Mouse (Mus musculus): ENCODE measurements at regions not wholly inside any gene's neighbourhood (a gene's known extent, or its start where the extent isn't known, plus 50 kb on each side); places are given as distances from the start of the nearest gene placed in this dataset.

- DNase-seq (ENCODE audit: low spot score) (no peak), ATAC-seq (replicated peaks; ENCODE audit: low FRiP score, low read depth) (no peak)
- no peak overlapping the region for H3K4me3 ChIP-seq (replicated peaks; ENCODE audit: low read depth, low read length)
- no peaks in the 10 kb centered on the region for H3K27me3 ChIP-seq (ENCODE audit: insufficient read depth, low read length)
- no peaks in the 10 kb centered on the region for H3K36me3 ChIP-seq (ENCODE audit: insufficient read depth, low read length)
- H3K9ac ChIP-seq (ENCODE audit: low read depth, low read length): no peak overlapping the region
- H3K4me2 ChIP-seq (ENCODE audit: low read length): no peak overlapping the region
- H3K9me3 ChIP-seq (replicated peaks; ENCODE audit: low read length): no peaks in the 10 kb centered on the region
- 50% methylated on average over 2 of the region's 2 CpGs for WGBS
- H3K27ac ChIP-seq: no peak overlapping the region
- TF ChIP-seq CTCF (IDR thresholded peaks at IDR 0.05; ENCODE audit: low read depth): peak; percentile 14; the same call in 1 of the 2 replicates
- H3K4me1 ChIP-seq (replicated peaks; ENCODE audit: insufficient read depth, low read length): no peaks in the 10 kb centered on the region
Measured at GRCm38 (mm10) chr10:38886441-38886840, 64.9 kb upstream of the Rfpl4b start.

- Histone ChIP-seq H3K4me1 (replicated peaks; ENCODE audit: insufficient read depth, low read length) (no peaks in the 10 kb centered on the region), H3K36me3 (ENCODE audit: insufficient read depth, low read length) (no peaks in the 10 kb centered on the region), H3K4me3 (replicated peaks; ENCODE audit: low read depth, low read length) (no peak overlapping the region), H3K9ac (ENCODE audit: low read depth, low read length) (no peak overlapping the region), H3K27ac (no peak overlapping the region), H3K27me3 (ENCODE audit: insufficient read depth, low read length) (no peaks in the 10 kb centered on the region), H3K9me3 (replicated peaks; ENCODE audit: low read length) (no peaks in the 10 kb centered on the region), H3K4me2 (ENCODE audit: low read length) (no peak overlapping the region)
- TF ChIP-seq CTCF (IDR thresholded peaks at IDR 0.05; ENCODE audit: low read depth): no peak
- ATAC-seq (replicated peaks; ENCODE audit: low FRiP score, low read depth): no peak
- no peak for DNase-seq (ENCODE audit: low spot score)
- 77% methylated on average over 9 of the region's 9 CpGs for WGBS
Measured at GRCm38 (mm10) chr10:38887896-38888295, 66.3 kb upstream of the Rfpl4b start.

- DNase-seq (ENCODE audit: low spot score): no peak
- no peak overlapping the region for H3K4me2 ChIP-seq (ENCODE audit: low read length)
- no peaks in the 10 kb centered on the region for H3K4me1 ChIP-seq (replicated peaks; ENCODE audit: insufficient read depth, low read length)
- no peaks in the 10 kb centered on the region for H3K9me3 ChIP-seq (replicated peaks; ENCODE audit: low read length)
- H3K27me3 ChIP-seq (ENCODE audit: insufficient read depth, low read length): no peaks in the 10 kb centered on the region
- no peaks in the 10 kb centered on the region for H3K36me3 ChIP-seq (ENCODE audit: insufficient read depth, low read length)
- no peak for TF ChIP-seq CTCF (IDR thresholded peaks at IDR 0.05; ENCODE audit: low read depth)
- WGBS: 50% methylated on average over 1 of the region's 1 CpGs
- ATAC-seq (replicated peaks; ENCODE audit: low FRiP score, low read depth): no peak
- no peak overlapping the region for H3K27ac ChIP-seq
- no peak overlapping the region for H3K9ac ChIP-seq (ENCODE audit: low read depth, low read length)
- H3K4me3 ChIP-seq (replicated peaks; ENCODE audit: low read depth, low read length): no peak overlapping the region
Measured at GRCm38 (mm10) chr10:38894706-38895105, 70.6 kb upstream of the Lama4 start.

GRCm38 (mm10) chr10:38895656-38896055 lies 69.7 kb upstream of the Lama4 start:
- TF ChIP-seq CTCF (IDR thresholded peaks at IDR 0.05; ENCODE audit: low read depth): no peak
- Histone ChIP-seq H3K9me3 (replicated peaks; ENCODE audit: low read length) (no peaks in the 10 kb centered on the region), H3K4me3 (replicated peaks; ENCODE audit: low read depth, low read length) (no peak overlapping the region), H3K27me3 (ENCODE audit: insufficient read depth, low read length) (no peaks in the 10 kb centered on the region), H3K4me2 (ENCODE audit: low read length) (no peak overlapping the region), H3K4me1 (replicated peaks; ENCODE audit: insufficient read depth, low read length) (no peaks in the 10 kb centered on the region), H3K27ac (no peak overlapping the region), H3K9ac (ENCODE audit: low read depth, low read length) (no peak overlapping the region), H3K36me3 (ENCODE audit: insufficient read depth, low read length) (no peaks in the 10 kb centered on the region)
- 76% methylated on average over 3 of the region's 3 CpGs for WGBS
- no peak for ATAC-seq (replicated peaks; ENCODE audit: low FRiP score, low read depth)
- no peak for DNase-seq (ENCODE audit: low spot score)

- Histone ChIP-seq H3K27me3 (ENCODE audit: insufficient read depth, low read length) (no peaks in the 10 kb centered on the region), H3K9me3 (replicated peaks; ENCODE audit: low read length) (no peaks in the 10 kb centered on the region), H3K36me3 (ENCODE audit: insufficient read depth, low read length) (no peaks in the 10 kb centered on the region), H3K27ac (no peak overlapping the region), H3K4me3 (replicated peaks; ENCODE audit: low read depth, low read length) (no peak overlapping the region), H3K4me2 (ENCODE audit: low read length) (no peak overlapping the region), H3K4me1 (replicated peaks; ENCODE audit: insufficient read depth, low read length) (no peaks in the 10 kb centered on the region), H3K9ac (ENCODE audit: low read depth, low read length) (no peak overlapping the region)
- no peak for DNase-seq (ENCODE audit: low spot score)
- TF ChIP-seq CTCF (IDR thresholded peaks at IDR 0.05; ENCODE audit: low read depth): no peak
- WGBS: 58% methylated on average over 5 of the region's 5 CpGs
- ATAC-seq (replicated peaks; ENCODE audit: low FRiP score, low read depth): no peak
Measured at GRCm38 (mm10) chr10:38897573-38897972, 67.7 kb upstream of the Lama4 start.

- Histone ChIP-seq H3K4me3 (replicated peaks; ENCODE audit: low read depth, low read length) (no peak overlapping the region), H3K27me3 (ENCODE audit: insufficient read depth, low read length) (no peaks in the 10 kb centered on the region), H3K4me2 (ENCODE audit: low read length) (no peak overlapping the region), H3K27ac (no peak overlapping the region), H3K9me3 (replicated peaks; ENCODE audit: low read length) (no peaks in the 10 kb centered on the region), H3K36me3 (ENCODE audit: insufficient read depth, low read length) (no peaks in the 10 kb centered on the region), H3K4me1 (replicated peaks; ENCODE audit: insufficient read depth, low read length) (no peaks in the 10 kb centered on the region), H3K9ac (ENCODE audit: low read depth, low read length) (no peak overlapping the region)
- no peak for TF ChIP-seq CTCF (IDR thresholded peaks at IDR 0.05; ENCODE audit: low read depth)
- 53% methylated on average over 3 of the region's 3 CpGs for WGBS
- no peak for DNase-seq (ENCODE audit: low spot score)
- ATAC-seq (replicated peaks; ENCODE audit: low FRiP score, low read depth): no peak
Measured at GRCm38 (mm10) chr10:38906121-38906520, 59.2 kb upstream of the Lama4 start.

GRCm38 (mm10) chr10:38907835-38908234 lies 57.5 kb upstream of the Lama4 start:
- WGBS: 57% methylated on average over 2 of the region's 2 CpGs
- H3K27ac ChIP-seq: peak overlapping the region; percentile 75
- H3K27me3 ChIP-seq (ENCODE audit: insufficient read depth, low read length): no peaks in the 10 kb centered on the region
- TF ChIP-seq CTCF (IDR thresholded peaks at IDR 0.05; ENCODE audit: low read depth): no peak
- no peak overlapping the region for H3K4me2 ChIP-seq (ENCODE audit: low read length)
- H3K9me3 ChIP-seq (replicated peaks; ENCODE audit: low read length): no peaks in the 10 kb centered on the region
- no peak for ATAC-seq (replicated peaks; ENCODE audit: low FRiP score, low read depth)
- H3K36me3 ChIP-seq (ENCODE audit: insufficient read depth, low read length): no peaks in the 10 kb centered on the region
- no peak overlapping the region for H3K4me3 ChIP-seq (replicated peaks; ENCODE audit: low read depth, low read length)
- H3K4me1 ChIP-seq (replicated peaks; ENCODE audit: insufficient read depth, low read length): no peaks in the 10 kb centered on the region
- no peak for DNase-seq (ENCODE audit: low spot score)
- no peak overlapping the region for H3K9ac ChIP-seq (ENCODE audit: low read depth, low read length)

Measured in kidney, postnatal 0 days (tissue).